Mouse (Mus musculus) midbrain, postnatal 0 days (tissue): Measurements from ENCODE around the gene Mgll. TPM values are rescaled to one million over a fixed set of nuclear protein-coding genes. Genes with fewer than 3 reads are reported as not detected.

Experiments used
- ATAC-seq: fragments of 200-750 bp; cut with Nextera tagmentation; 2 replicates; pipeline ENCODE4 v1.8.0; 2017; ENCODE audit warnings: moderate number of reproducible peaks, mild to moderate bottlenecking, moderate TSS enrichment, moderate library complexity; ENCODE audit not compliant: low FRiP score
- DNase-seq: peaks from one replicate; pipeline ENCODE4 v3.0.0-alpha.2; 2015; ENCODE audit warnings: low spot score
- H3K27ac ChIP-seq: fragments of 300-500 bp; sonication (generic); 2 replicates; pipeline ENCODE4 v1.5.1; 2014; ENCODE audit warnings: low read depth, mild to moderate bottlenecking, low read length, mixed read lengths
- H3K27me3 ChIP-seq: fragments of 300-500 bp; sonication (generic); 2 replicates; pipeline ENCODE4 v1.6.1; 2014; ENCODE audit warnings: low read length, control low read depth, mixed read lengths; ENCODE audit not compliant: insufficient read depth
- H3K36me3 ChIP-seq: fragments of 300-500 bp; sonication (generic); 2 replicates; pipeline ENCODE4 v1.6.1; 2014; ENCODE audit warnings: low read length, control low read depth, mixed read lengths; ENCODE audit not compliant: insufficient read depth
- H3K4me1 ChIP-seq: fragments of 300-500 bp; sonication (generic); 2 replicates; pipeline ENCODE4 v1.6.1; 2014; ENCODE audit warnings: mild to moderate bottlenecking, control low read depth, antibody characterized with exemption, low read length, mixed read lengths; ENCODE audit not compliant: insufficient read depth
- H3K4me2 ChIP-seq: fragments of 300-500 bp; sonication (generic); 2 replicates; pipeline ENCODE4 v1.6.1; 2014; ENCODE audit warnings: low read depth, mild to moderate bottlenecking, low read length, mixed read lengths; ENCODE audit not compliant: poor library complexity, severe bottlenecking
- H3K4me3 ChIP-seq: fragments of 300-500 bp; sonication (generic); 2 replicates; pipeline ENCODE4 v1.5.1; 2014; ENCODE audit warnings: low read depth, mild to moderate bottlenecking, low read length, moderate library complexity
- H3K9ac ChIP-seq: fragments of 300-500 bp; sonication (generic); replicated peaks from 2 replicates; pipeline ENCODE4 v1.6.1; 2014; ENCODE audit warnings: mild to moderate bottlenecking, low read length, moderate library complexity, mixed read lengths; ENCODE audit not compliant: poor library complexity, severe bottlenecking
- H3K9me3 ChIP-seq: fragments of 300-500 bp; sonication (generic); 2 replicates; pipeline ENCODE4 v1.6.1; 2016; ENCODE audit warnings: low read length, control low read depth
- CTCF ChIP-seq: IDR thresholded peaks from 2 replicates; pipeline ENCODE4 v1.5.1; 2016; ENCODE audit warnings: antibody characterized with exemption, mild to moderate bottlenecking
- WGBS: fragments of 180-500 bp; shearing (Covaris S2); extraction: QIAGEN DNeasy Blood & Tissue Kit; methylation state at CpG from one replicate; pipeline ENCODE4 v1.1.7; 2014; 5-methylcytosine and 5-hydroxymethylcytosine counted together
- polyA plus RNA-seq: library from polyadenylated mRNA; unstranded; fragments of >200 nt; fragmentation: Nextera tagmentation; extraction: Ambion mirVana; gene quantifications from 2 replicates; pipeline ENCODE4 v1.2.1, GENCODE M21; 2015
- total RNA-seq: library from RNA; depleted of rRNA; stranded (reverse); fragments of >200 nt; gene quantifications from 2 replicates; pipeline ENCODE4 v1.2.3, GENCODE M21; 2014

The Mgll gene
- total and polyA plus RNA-seq, 2 experiments from 2014 or later = 50.6 to 62.3 TPM

GRCm38 (mm10) chr6:88703731-88704130 is 20.5 kb upstream of the Mgll start:
- no peak overlapping the region for H3K27ac ChIP-seq
- H3K4me1 ChIP-seq = no peaks in the 10 kb centered on the region
- H3K9me3 ChIP-seq = no peaks in the 10 kb centered on the region
- 76% methylated on average over 5 of the region's 5 CpGs for WGBS
- DNase-seq (no peak), ATAC-seq (no peak)
- H3K4me3 ChIP-seq = no peak overlapping the region
- no peak overlapping the region for H3K9ac ChIP-seq
- H3K27me3 ChIP-seq = no peaks in the 10 kb centered on the region
- no peak overlapping the region for H3K4me2 ChIP-seq
- no peaks in the 10 kb centered on the region for H3K36me3 ChIP-seq
- TF ChIP-seq CTCF = no peak

DNA sequence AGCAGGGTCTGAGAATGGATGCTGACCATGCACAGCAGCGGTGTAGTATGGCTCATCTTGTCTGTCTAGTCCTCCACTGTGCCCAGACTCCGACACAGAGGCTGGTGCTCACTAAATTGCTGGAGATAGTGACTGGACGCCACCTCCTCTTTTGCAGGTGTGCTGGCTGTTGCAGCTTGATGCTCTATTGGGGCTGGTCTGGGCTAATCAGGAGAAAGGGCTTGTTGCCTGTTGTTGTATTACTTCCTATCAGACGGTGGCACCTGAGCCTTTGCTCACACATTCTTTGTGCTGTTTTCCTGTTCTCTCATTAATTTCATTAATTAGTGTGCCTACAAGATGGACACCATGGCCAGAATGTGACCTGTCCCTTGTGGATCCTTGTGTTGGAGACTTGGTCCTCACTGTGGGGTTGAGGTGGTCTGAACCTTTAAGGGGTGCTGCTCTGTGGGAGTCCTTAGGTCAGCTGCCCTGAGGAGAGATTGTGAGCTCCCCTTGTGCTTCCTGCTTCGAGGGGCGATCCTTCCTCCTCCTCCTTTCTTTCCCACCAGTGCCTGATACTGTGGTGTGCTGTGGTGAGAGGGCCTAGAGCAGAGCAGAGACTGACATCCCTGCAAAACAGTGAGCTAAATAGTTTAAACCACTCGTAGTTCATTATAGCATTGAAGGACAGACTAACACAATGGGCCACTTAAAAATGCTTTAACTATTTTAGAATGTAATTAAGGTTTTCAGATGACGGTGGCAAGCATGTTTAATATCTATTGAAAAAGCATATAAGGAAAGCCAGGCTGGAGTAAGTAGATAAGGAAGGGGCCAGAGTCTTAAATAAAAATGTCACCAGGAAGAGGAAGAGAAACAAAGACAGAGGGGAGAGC is 15.6 kb upstream of the Mgll start:
- 72% methylated on average over 8 of the region's 8 CpGs for WGBS
- Histone ChIP-seq H3K4me3 (no peak overlapping the region), H3K27me3 (no peaks in the 10 kb centered on the region), H3K4me1 (no peaks in the 10 kb centered on the region), H3K4me2 (no peak overlapping the region), H3K27ac (no peak overlapping the region), H3K9me3 (no peaks in the 10 kb centered on the region), H3K9ac (no peak overlapping the region), H3K36me3 (no peaks in the 10 kb centered on the region)
- ATAC-seq (no peak), DNase-seq (no peak)
- no peak for TF ChIP-seq CTCF

DNA sequence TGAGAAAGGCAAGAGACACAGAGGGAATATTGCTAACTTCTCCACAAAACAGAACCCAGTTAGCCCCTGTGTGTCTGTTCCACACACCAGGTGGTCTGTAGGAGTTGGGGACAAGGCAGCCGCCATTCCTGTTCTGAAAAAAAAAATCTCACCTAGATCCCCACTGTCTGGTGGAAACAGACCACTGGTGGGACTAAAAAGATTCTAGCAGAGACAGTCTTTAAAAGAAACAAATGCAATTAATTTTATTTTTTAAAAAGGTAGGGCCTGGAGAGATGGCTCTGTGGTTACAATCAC is 15.0 kb upstream of the Mgll start:
- Histone ChIP-seq H3K27ac (no peak overlapping the region), H3K4me2 (no peak overlapping the region), H3K4me3 (no peak overlapping the region), H3K36me3 (no peaks in the 10 kb centered on the region), H3K4me1 (no peaks in the 10 kb centered on the region), H3K9ac (no peak overlapping the region), H3K9me3 (no peaks in the 10 kb centered on the region), H3K27me3 (no peaks in the 10 kb centered on the region)
- no peak for DNase-seq
- 79% methylated on average over 1 of the region's 1 CpGs for WGBS
- TF ChIP-seq CTCF = no peak
- ATAC-seq = no peak

DNA sequence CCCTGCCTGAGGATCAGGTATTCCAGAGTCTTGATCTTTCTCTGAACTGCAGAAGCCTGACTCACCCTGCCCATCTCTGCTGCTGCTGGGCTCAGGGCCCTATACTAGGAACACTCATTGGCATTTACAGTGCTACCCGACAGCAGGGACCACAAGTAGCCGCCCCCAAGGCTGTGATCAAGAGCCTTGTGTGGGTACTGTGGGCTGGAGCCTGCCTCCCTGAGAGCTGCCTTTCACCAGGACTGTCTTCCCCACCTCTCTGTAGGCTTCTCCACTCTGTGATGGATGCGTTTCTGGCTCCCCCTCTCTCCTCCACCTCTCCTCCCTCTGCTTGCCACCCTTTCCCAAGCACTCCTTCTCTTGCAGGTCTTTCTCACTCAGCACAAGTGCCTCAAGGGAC is 12.9 kb upstream of the Mgll start:
- no peak for TF ChIP-seq CTCF
- Histone ChIP-seq H3K4me1 (no peaks in the 10 kb centered on the region), H3K9ac (no peak overlapping the region), H3K4me3 (no peak overlapping the region), H3K36me3 (no peaks in the 10 kb centered on the region), H3K4me2 (no peak overlapping the region), H3K27ac (no peak overlapping the region), H3K27me3 (no peaks in the 10 kb centered on the region), H3K9me3 (no peaks in the 10 kb centered on the region)
- WGBS = 86% methylated on average over 3 of the region's 3 CpGs
- no peak for DNase-seq
- ATAC-seq = no peak

DNA sequence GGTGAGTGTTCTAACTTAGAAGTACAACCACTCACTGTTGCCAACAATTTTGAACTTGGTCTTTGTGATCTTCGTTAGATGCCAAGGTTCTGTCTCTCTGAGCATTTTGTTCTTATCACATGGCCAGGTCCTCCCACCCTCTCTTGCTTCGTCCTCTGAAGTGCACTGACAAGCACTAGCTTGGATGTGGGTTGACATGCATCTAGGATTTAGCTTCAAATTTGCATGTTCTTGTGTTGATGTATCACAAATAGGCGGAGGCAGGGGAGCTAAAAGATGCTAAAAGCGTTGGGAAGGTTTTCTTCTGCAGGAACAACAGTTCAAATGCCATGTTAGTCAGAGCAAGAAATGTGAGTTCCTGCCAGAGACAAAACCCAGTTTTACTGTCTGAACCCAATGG is 12.1 kb upstream of the Mgll start:
- H3K27me3 ChIP-seq = no peaks in the 10 kb centered on the region
- H3K36me3 ChIP-seq = no peaks in the 10 kb centered on the region
- 86% methylated on average over 4 of the region's 4 CpGs for WGBS

DNA sequence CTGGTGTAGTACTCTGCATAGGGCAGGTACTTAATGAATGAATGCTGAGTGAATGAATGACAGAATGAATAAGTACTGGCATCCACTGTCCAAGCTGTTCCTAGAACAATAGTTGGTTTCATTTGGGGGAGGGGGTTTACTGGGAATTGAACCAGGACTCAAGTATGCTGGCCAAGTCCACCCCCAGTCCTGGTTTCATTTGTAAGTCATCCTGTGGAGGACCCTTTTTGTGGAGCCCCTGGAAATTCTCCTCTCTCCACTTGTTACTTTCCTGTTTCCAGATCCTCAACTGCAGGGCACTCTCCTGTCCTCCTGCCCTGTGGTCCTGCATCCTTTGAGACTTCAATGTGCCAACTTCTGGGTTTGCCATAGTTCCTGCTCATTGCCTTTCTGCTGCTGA is 10.9 kb upstream of the Mgll start:
- no peak overlapping the region for H3K4me3 ChIP-seq
- H3K9ac ChIP-seq = no peak overlapping the region
- ATAC-seq (no peak), DNase-seq (no peak)
- no peaks in the 10 kb centered on the region for H3K27me3 ChIP-seq
- H3K9me3 ChIP-seq = no peaks in the 10 kb centered on the region
- no peaks in the 10 kb centered on the region for H3K36me3 ChIP-seq
- no peak overlapping the region for H3K4me2 ChIP-seq
- no peak overlapping the region for H3K27ac ChIP-seq
- no peak for TF ChIP-seq CTCF
- no peaks in the 10 kb centered on the region for H3K4me1 ChIP-seq

More for the DNA sequence above, 12.1 kb upstream of the Mgll start:
- Histone ChIP-seq H3K9ac (no peak overlapping the region), H3K9me3 (no peaks in the 10 kb centered on the region), H3K27ac (no peak overlapping the region), H3K4me1 (no peaks in the 10 kb centered on the region), H3K4me2 (no peak overlapping the region), H3K4me3 (no peak overlapping the region)
- TF ChIP-seq CTCF = no peak
- no peak for DNase-seq
- ATAC-seq = no peak
